Comparison of ENCODE assay signal across 23 mouse cellular contexts in genomic region chr2:3147550-3148157, GRCm38 (mm10). TPM values are rescaled to one million over a fixed set of nuclear protein-coding genes. Genes with fewer than 3 reads are reported as not detected.
DNase-seq lines count a peak whose midpoint lies in the region; ATAC-seq and TF ChIP-seq lines count a peak whose summit lies in the region.
"Had no signal": no experiment of that assay in that cellular context is flagged by ENCODE, and none has a peak within 500 bp of the region (broad histone marks: within the 10 kb centered on the region; RNA-seq: fewer than 3 reads in every experiment).

No protein-coding gene starts in this region.

- peaks cover 3% of the 10 kb centered on the region; the same call in 1 of the 2 replicates for H3K4me1 ChIP-seq in kidney, adult 2 months (ENCODE audit: control insufficient read depth, insufficient read depth, low read length)
- peaks cover 8% of the 10 kb centered on the region; the same call in 1 of the 2 replicates for H3K4me1 ChIP-seq in kidney, embryonic 15.5 days
- H3K4me1 ChIP-seq in kidney, postnatal 0 days (replicated peaks; ENCODE audit: insufficient read depth, low read length): no peaks in the 10 kb centered on the region
- no peaks in the 10 kb centered on the region; the same call in 1 of the 2 replicates for H3K4me1 ChIP-seq in liver, postnatal 0 days (ENCODE audit: insufficient read depth)
- H3K4me1 ChIP-seq: forebrain, embryonic 15.5 days had no signal

- no peak for TF ChIP-seq CTCF in kidney, adult 2 months (conservative IDR thresholded peaks at IDR 0.05; ENCODE audit: insufficient read depth, insufficient read length, low read depth, low read length)
- no peak for TF ChIP-seq CTCF in kidney, postnatal 0 days (IDR thresholded peaks at IDR 0.05; ENCODE audit: low read depth)
- TF ChIP-seq CTCF in layer of hippocampus, adult 2 months (conservative IDR thresholded peaks at IDR 0.05): no peak
- TF ChIP-seq CTCF in liver, postnatal 0 days (IDR thresholded peaks at IDR 0.05; ENCODE audit: low read depth): no peak

- no peak overlapping the region for H3K4me2 ChIP-seq in kidney, embryonic 15.5 days
- H3K4me2 ChIP-seq in kidney, postnatal 0 days (ENCODE audit: low read length): no peak overlapping the region
- H3K4me2 ChIP-seq in liver, postnatal 0 days (ENCODE audit: low read depth, low read length): no peak overlapping the region
- H3K4me2 ChIP-seq: embryonic facial prominence, embryonic 15.5 days; forebrain, embryonic 15.5 days; hindbrain, embryonic 12.5 days had no signal

- no peak overlapping the region for H3K4me3 ChIP-seq in kidney, adult 2 months (ENCODE audit: insufficient read depth, low read depth, low read length)
- H3K4me3 ChIP-seq in kidney, embryonic 15.5 days (replicated peaks): no peak overlapping the region
- no peak overlapping the region for H3K4me3 ChIP-seq in kidney, postnatal 0 days (replicated peaks; ENCODE audit: low read depth, low read length)
- H3K4me3 ChIP-seq in layer of hippocampus, adult 2 months: no peak overlapping the region
- no peak overlapping the region for H3K4me3 ChIP-seq in liver, postnatal 0 days (ENCODE audit: low read depth, low read length)
- H3K4me3 ChIP-seq: embryonic facial prominence, embryonic 15.5 days; erythroblast, embryonic 14.5 days; forebrain, embryonic 15.5 days; heart, embryonic 10.5 days; hindbrain, embryonic 12.5 days had no signal

- 0 out of 2 replicates have a peak overlapping the region, but pooled peaks have one; percentile 40 for H3K27ac ChIP-seq in kidney, adult 2 months (ENCODE audit: insufficient read depth, low read depth, low read length)
- no peak overlapping the region for H3K27ac ChIP-seq in kidney, embryonic 15.5 days
- no peak overlapping the region for H3K27ac ChIP-seq in kidney, postnatal 0 days
- no peak overlapping the region for H3K27ac ChIP-seq in layer of hippocampus, adult 2 months
- no peak overlapping the region for H3K27ac ChIP-seq in liver, postnatal 0 days (ENCODE audit: low read depth)
- H3K27ac ChIP-seq: embryonic facial prominence, embryonic 15.5 days; forebrain, embryonic 15.5 days; heart, embryonic 10.5 days; hindbrain, embryonic 12.5 days had no signal

- H3K36me3 ChIP-seq in kidney, adult 2 months (ENCODE audit: control insufficient read depth, insufficient read depth, low read length): no peaks in the 10 kb centered on the region
- H3K36me3 ChIP-seq in kidney, embryonic 15.5 days: peaks cover 8% of the 10 kb centered on the region; the same call in 1 of the 2 replicates
- no peaks in the 10 kb centered on the region for H3K36me3 ChIP-seq in kidney, postnatal 0 days (ENCODE audit: insufficient read depth, low read length)
- no peaks in the 10 kb centered on the region for H3K36me3 ChIP-seq in liver, postnatal 0 days (replicated peaks; ENCODE audit: insufficient read depth, low read length)
- H3K36me3 ChIP-seq: forebrain, embryonic 15.5 days; G1E; hindbrain, embryonic 12.5 days had no signal

- no peak for TF ChIP-seq EP300 in liver, postnatal 0 days (IDR thresholded peaks at IDR 0.05; ENCODE audit: low read depth)

- H3K27me3 ChIP-seq in kidney, adult 2 months (replicated peaks; ENCODE audit: control insufficient read depth, insufficient read depth, low read length): no peaks in the 10 kb centered on the region
- no peaks in the 10 kb centered on the region for H3K27me3 ChIP-seq in kidney, embryonic 15.5 days
- H3K27me3 ChIP-seq in kidney, postnatal 0 days (ENCODE audit: insufficient read depth, low read length): no peaks in the 10 kb centered on the region
- no peaks in the 10 kb centered on the region for H3K27me3 ChIP-seq in liver, postnatal 0 days (ENCODE audit: insufficient read depth, low read length)
- H3K27me3 ChIP-seq: embryonic facial prominence, embryonic 15.5 days; forebrain, embryonic 15.5 days; hindbrain, embryonic 12.5 days had no signal

- no peak for TF ChIP-seq POLR2A in kidney, adult 2 months (IDR thresholded peaks at IDR 0.05; ENCODE audit: low read depth, low read length)

- no peaks in the 10 kb centered on the region for H3K9me3 ChIP-seq in kidney, embryonic 15.5 days (replicated peaks)
- no peaks in the 10 kb centered on the region for H3K9me3 ChIP-seq in kidney, postnatal 0 days (replicated peaks; ENCODE audit: low read length)
- H3K9me3 ChIP-seq in liver, postnatal 0 days (ENCODE audit: low read length): no peaks in the 10 kb centered on the region
- H3K9me3 ChIP-seq: embryonic facial prominence, embryonic 15.5 days; forebrain, embryonic 15.5 days; G1E; heart, embryonic 10.5 days; hindbrain, embryonic 12.5 days had no signal

- H3K9ac ChIP-seq in kidney, embryonic 15.5 days: no peak overlapping the region
- H3K9ac ChIP-seq in kidney, postnatal 0 days (ENCODE audit: low read depth, low read length): no peak overlapping the region
- H3K9ac ChIP-seq in liver, postnatal 0 days (replicated peaks): no peak overlapping the region
- H3K9ac ChIP-seq: embryonic facial prominence, embryonic 15.5 days; forebrain, embryonic 15.5 days; hindbrain, embryonic 12.5 days had no signal

- ATAC-seq in kidney, embryonic 15.5 days (replicated peaks; ENCODE audit: low FRiP score): peak; percentile 68
- ATAC-seq in kidney, postnatal 0 days (replicated peaks; ENCODE audit: low FRiP score, low read depth): peak; percentile 25; the same call in 1 of the 2 replicates
- ATAC-seq in liver, postnatal 0 days: no peak
- ATAC-seq: CD4-positive, CD25-positive, alpha-beta regulatory T cell, adult 4 months; forebrain, embryonic 15.5 days had no signal

- WGBS in kidney, adult 2 months: 35% methylated on average over 6 of the region's 6 CpGs
- 59% methylated on average over 6 of the region's 6 CpGs for WGBS in kidney, embryonic 15.5 days
- WGBS in kidney, postnatal 0 days: 57% methylated on average over 6 of the region's 6 CpGs
- 64% methylated on average over 6 of the region's 6 CpGs for WGBS in liver, postnatal 0 days (ENCODE audit: insufficient replicate concordance)

- DNase-seq in kidney, adult 2 months: peak; percentile 77
- DNase-seq in kidney, adult 11 months: no peak
- no peak for DNase-seq in kidney, postnatal 4 days
- DNase-seq in kidney, postnatal 0 days (ENCODE audit: low spot score): no peak
- DNase-seq in layer of hippocampus, adult 2 months (ENCODE audit: low spot score in 2 of 2): no peak
- DNase-seq in liver, postnatal 0 days: no peak
- DNase-seq: adrenal gland, postnatal 10 days; B cell, adult 2 months; cerebellum, adult 11 months; cerebellum, adult 8-10 months; cerebellum, postnatal 14 days; embryo, embryonic 11 days; heart, adult 18-20 months; heart, postnatal 10 days; heart, postnatal 4 days had no signal

RNA-seq across cellular contexts. Expression of gene Fam171a1, which starts 33.6 kb away (rescaled TPM):
- 21.7 and 23.7 TPM in 2 replicates for polyA plus RNA-seq in kidney, adult 2 months (2012; rRNA removed)
- polyA plus RNA-seq in kidney, embryonic 15.5 days (2015; fragmentation: Nextera tagmentation; extraction: Ambion mirVana): 53.5 and 57.1 TPM in 2 replicates
- 36.4 and 39.8 TPM in 2 replicates for polyA plus RNA-seq in kidney, postnatal 0 days (2015; fragmentation: Nextera tagmentation; extraction: Ambion mirVana)
- total RNA-seq in layer of hippocampus, adult 2 months (2021): 10 to 100 TPM; 72.1 to 73.2 TPM
- polyA plus RNA-seq in liver, postnatal 0 days (2015; fragmentation: Nextera tagmentation; extraction: Ambion mirVana): 2.4 and 2.5 TPM in 2 replicates
- polyA plus RNA-seq: CD4-positive, CD25-positive, alpha-beta regulatory T cell, adult 4 months; G1E had no signal
